Mouse (Mus musculus) lung, embryonic 14.5 days (tissue): ENCODE measurements around the gene BC049715. TPM values are rescaled to one million over a fixed set of nuclear protein-coding genes. Genes with fewer than 3 reads are reported as not detected.

ENCODE experiments used
- ATAC-seq: fragments of 200-750 bp; cut with Nextera tagmentation; 2 replicates; pipeline ENCODE4 v1.8.0; 2017; ENCODE audit warnings: mild to moderate bottlenecking, moderate TSS enrichment, moderate library complexity; ENCODE audit not compliant: insufficient read depth
- DNase-seq: peaks from one replicate; pipeline ENCODE4 v3.0.0-alpha.2; 2015
- H3K27ac ChIP-seq: fragments of 300-500 bp; sonication (generic); 2 replicates; pipeline ENCODE4 v1.5.1; 2014; ENCODE audit warnings: low read depth, mild to moderate bottlenecking, moderate library complexity
- H3K27me3 ChIP-seq: fragments of 300-500 bp; sonication (generic); 2 replicates; pipeline ENCODE4 v1.6.1; 2014; ENCODE audit warnings: low read length, control low read depth; ENCODE audit not compliant: insufficient read depth
- H3K36me3 ChIP-seq: fragments of 300-500 bp; sonication (generic); 2 replicates; pipeline ENCODE4 v1.6.1; 2014; ENCODE audit warnings: control low read depth; ENCODE audit not compliant: insufficient read depth
- H3K4me1 ChIP-seq: fragments of 300-500 bp; sonication (generic); 2 replicates; pipeline ENCODE4 v1.6.1; 2014; ENCODE audit warnings: antibody characterized with exemption, control low read depth; ENCODE audit not compliant: insufficient read depth
- H3K4me2 ChIP-seq: fragments of 300-500 bp; sonication (generic); 2 replicates; pipeline ENCODE4 v1.6.1; 2014; ENCODE audit warnings: mild to moderate bottlenecking
- H3K4me3 ChIP-seq: fragments of 300-500 bp; sonication (generic); 2 replicates; pipeline ENCODE4 v1.5.1; 2014; ENCODE audit warnings: low read depth, low read length
- H3K9ac ChIP-seq: fragments of 300-500 bp; sonication (generic); 2 replicates; pipeline ENCODE4 v1.6.1; 2014
- H3K9me3 ChIP-seq: fragments of 300-500 bp; sonication (generic); 2 replicates; pipeline ENCODE4 v1.6.1; 2016; ENCODE audit warnings: low read depth, low read length, control low read depth
- CTCF ChIP-seq: IDR thresholded peaks from 2 replicates; pipeline ENCODE4 v1.5.1; 2016; ENCODE audit warnings: antibody characterized with exemption, low read depth
- WGBS: fragments of 180-500 bp; shearing (Covaris S2); extraction: QIAGEN DNeasy Blood & Tissue Kit; methylation state at CpG from one replicate; pipeline ENCODE4 v1.1.7; 2014; 5-methylcytosine and 5-hydroxymethylcytosine counted together
- polyA plus RNA-seq: library from polyadenylated mRNA; unstranded; fragments of >200 nt; fragmentation: Nextera tagmentation; extraction: Ambion mirVana; gene quantifications from 2 replicates; pipeline ENCODE4 v1.2.1, GENCODE M21; 2014

BC049715 gene
- polyA plus RNA-seq, 1 experiment from 2014 or later: 1.5 TPM

DNA sequence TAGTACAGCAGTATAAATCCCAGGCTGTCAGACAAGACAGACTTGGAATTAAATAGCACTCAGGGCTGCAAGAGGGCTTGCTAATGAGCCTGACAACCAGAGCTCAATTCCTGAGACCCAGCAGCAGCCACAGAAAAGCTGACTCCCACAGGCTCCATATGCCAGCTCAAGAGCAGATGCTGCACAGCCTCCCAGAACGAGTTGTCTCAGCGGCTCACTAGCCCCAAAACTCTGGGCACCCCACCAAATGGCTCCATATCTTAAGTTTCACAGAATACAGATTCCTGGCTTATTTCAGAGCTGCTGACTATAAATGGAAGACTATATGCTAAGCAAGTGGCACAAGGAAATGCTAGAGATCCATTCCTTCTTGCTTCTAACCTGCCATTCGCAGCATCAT is 9.9 kb upstream of the BC049715 start:
- Histone ChIP-seq H3K4me2 (no peak overlapping the region), H3K9me3 (no peaks in the 10 kb centered on the region), H3K27ac (no peak overlapping the region), H3K9ac (no peak overlapping the region), H3K27me3 (no peaks in the 10 kb centered on the region), H3K4me1 (no peaks in the 10 kb centered on the region), H3K4me3 (no peak overlapping the region), H3K36me3 (peaks cover 97% of the 10 kb centered on the region)
- TF ChIP-seq CTCF: no peak
- no peak for DNase-seq
- WGBS: 94% methylated on average over 3 of the region's 3 CpGs
- ATAC-seq: no peak

DNA sequence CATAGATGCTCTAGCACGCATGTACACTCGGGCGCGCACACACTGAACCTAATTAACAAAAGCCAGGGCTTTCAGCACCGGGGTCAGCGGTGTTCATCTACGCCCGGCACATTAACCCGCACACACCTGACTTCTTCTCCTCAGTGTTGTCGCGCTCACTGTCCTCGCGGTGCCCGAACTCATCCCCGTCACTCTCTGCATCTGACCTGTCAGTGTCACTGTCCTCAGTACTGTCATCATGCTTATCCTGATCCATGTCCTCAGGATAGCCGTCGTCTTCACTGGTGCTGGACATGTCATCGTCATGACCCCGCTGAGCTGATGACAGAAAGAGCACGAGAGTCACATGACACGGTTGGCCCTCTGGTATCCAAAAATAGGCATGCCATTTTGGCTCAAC is 7.0 kb upstream of the BC049715 start:
- Histone ChIP-seq H3K27me3 (no peaks in the 10 kb centered on the region), H3K9me3 (no peaks in the 10 kb centered on the region), H3K4me1 (no peaks in the 10 kb centered on the region), H3K4me3 (no peak overlapping the region), H3K36me3 (peaks cover 94% of the 10 kb centered on the region), H3K27ac (no peak overlapping the region), H3K9ac (no peak overlapping the region), H3K4me2 (no peak overlapping the region)
- 94% methylated on average over 21 of the region's 21 CpGs for WGBS
- no peak for TF ChIP-seq CTCF
- DNase-seq: no peak
- no peak for ATAC-seq

GRCm38 (mm10) chr6:136821086-136821485 is 6.3 kb upstream of the BC049715 start:
- DNase-seq (no peak), ATAC-seq (no peak)
- no peak for TF ChIP-seq CTCF
- WGBS: 94% methylated on average over 18 of the region's 18 CpGs
- H3K36me3 ChIP-seq: peaks cover 92% of the 10 kb centered on the region
- H3K4me2 ChIP-seq: no peak overlapping the region
- no peak overlapping the region for H3K9ac ChIP-seq
- H3K27ac ChIP-seq: no peak overlapping the region
- H3K9me3 ChIP-seq: no peaks in the 10 kb centered on the region
- H3K4me3 ChIP-seq: no peak overlapping the region
- no peaks in the 10 kb centered on the region for H3K27me3 ChIP-seq
- H3K4me1 ChIP-seq: no peaks in the 10 kb centered on the region

GRCm38 (mm10) chr6:136824987-136825386 is 2.4 kb upstream of the BC049715 start:
- Histone ChIP-seq H3K4me1 (no peaks in the 10 kb centered on the region), H3K36me3 (peaks cover 53% of the 10 kb centered on the region), H3K9ac (no peak overlapping the region; the same call in 1 of the 2 replicates), H3K4me2 (no peak overlapping the region), H3K27ac (no peak overlapping the region), H3K4me3 (no peak overlapping the region), H3K27me3 (no peaks in the 10 kb centered on the region), H3K9me3 (no peaks in the 10 kb centered on the region)
- WGBS: 90% methylated on average over 8 of the region's 8 CpGs
- no peak for ATAC-seq
- TF ChIP-seq CTCF: no peak
- DNase-seq: no peak

- peak overlapping the region; percentile 60 for H3K4me2 ChIP-seq
- H3K9me3 ChIP-seq: no peaks in the 10 kb centered on the region
- H3K36me3 ChIP-seq: peaks cover 32% of the 10 kb centered on the region
- peak overlapping the region; percentile 91; the same call in 1 of the 2 replicates for H3K27ac ChIP-seq
- DNase-seq: no peak
- 14% methylated on average over 7 of the region's 7 CpGs for WGBS
- no peak for ATAC-seq
- peak overlapping the region; percentile 99 for H3K9ac ChIP-seq
- H3K4me1 ChIP-seq: no peaks in the 10 kb centered on the region
- TF ChIP-seq CTCF: no peak
- peak overlapping the region; percentile 100 for H3K4me3 ChIP-seq
- no peaks in the 10 kb centered on the region for H3K27me3 ChIP-seq
Measured at GRCm38 (mm10) chr6:136827116-136827515, 310 bp upstream of the BC049715 start.

DNA sequence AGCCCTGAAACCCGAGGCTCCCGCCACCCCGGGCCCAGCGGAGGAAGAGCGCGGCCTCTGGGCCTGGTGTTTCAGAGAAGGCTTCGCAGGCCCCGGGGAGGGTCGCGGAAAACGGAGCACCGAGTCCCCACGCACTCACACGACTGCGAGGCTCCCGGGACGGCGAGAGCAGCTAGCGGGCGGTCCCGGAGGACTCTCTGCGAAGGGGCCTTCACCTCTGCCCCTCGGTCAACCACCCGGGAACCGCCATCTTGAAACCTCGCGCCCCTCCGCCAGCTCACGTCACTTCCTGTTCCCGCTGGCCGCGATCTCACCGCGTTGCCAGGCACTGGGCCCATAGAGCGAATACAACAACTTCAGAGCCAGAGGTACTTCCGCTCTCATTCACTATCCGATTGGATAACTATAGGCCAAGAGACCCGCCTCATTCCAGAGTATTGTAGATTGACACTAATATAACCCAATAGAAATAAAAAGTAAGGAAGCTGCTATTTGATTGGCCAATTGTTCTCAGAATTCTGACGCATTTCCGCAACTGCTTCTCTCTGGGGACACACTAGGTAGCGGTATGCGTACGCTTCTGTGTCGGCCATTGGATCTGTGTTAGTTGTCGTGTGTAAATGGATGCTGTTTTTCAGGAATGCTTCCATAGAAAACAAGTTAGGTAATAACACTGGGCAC is 595 bp downstream of the BC049715 start, which contains the start of gene Wbp11:
Gene Wbp11, minus strand, starts transcription at position 353 of the 681 bp plus-strand sequence.
- Histone ChIP-seq H3K36me3 (peaks cover 23% of the 10 kb centered on the region), H3K27ac (peak within 1 kb of the TSS; percentile 91), H3K4me3 (peak within 1 kb of the TSS; percentile 100), H3K9ac (peak within 1 kb of the TSS; percentile 99), H3K4me2 (peak within 1 kb of the TSS; percentile 66), H3K27me3 (no peaks in the 10 kb centered on the region), H3K4me1 (no peaks in the 10 kb centered on the region), H3K9me3 (no peaks in the 10 kb centered on the region)
- ATAC-seq: peak; percentile 100
- peak; percentile 98 for DNase-seq
- TF ChIP-seq CTCF: peak; percentile 47; the same call in 1 of the 2 replicates
- WGBS: under 1% methylated on average over 45 of the region's 45 CpGs

DNA sequence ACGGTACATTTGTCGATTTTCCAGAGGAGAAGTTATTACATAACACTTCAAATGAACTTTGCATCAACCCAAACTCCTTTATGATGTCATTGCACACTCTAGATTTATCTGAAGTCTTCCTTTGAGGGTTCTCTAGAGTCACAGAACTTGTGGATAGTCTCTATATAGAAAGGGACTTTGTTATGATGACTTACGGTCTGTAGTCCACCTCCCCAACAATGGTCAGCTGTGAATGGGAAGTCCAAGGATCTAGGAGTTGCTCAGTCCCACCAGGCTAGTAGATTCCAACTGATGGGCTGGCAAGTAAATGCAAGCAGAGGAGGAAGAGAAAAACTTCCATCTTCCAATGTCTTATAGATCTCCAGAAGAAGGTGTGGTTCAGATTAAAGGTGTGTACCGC is 1.3 kb downstream of the BC049715 start:
- Histone ChIP-seq H3K4me1 (no peaks in the 10 kb centered on the region), H3K27me3 (no peaks in the 10 kb centered on the region), H3K9me3 (no peaks in the 10 kb centered on the region), H3K27ac (peak overlapping the region; percentile 58), H3K36me3 (peaks cover 21% of the 10 kb centered on the region), H3K4me2 (peak overlapping the region; percentile 66), H3K4me3 (peak overlapping the region; percentile 100), H3K9ac (peak overlapping the region; percentile 52)
- no peak for TF ChIP-seq CTCF
- DNase-seq (no peak), ATAC-seq (no peak)
- WGBS: 32% methylated on average over 4 of the region's 4 CpGs
